In the genomic region with DNA sequence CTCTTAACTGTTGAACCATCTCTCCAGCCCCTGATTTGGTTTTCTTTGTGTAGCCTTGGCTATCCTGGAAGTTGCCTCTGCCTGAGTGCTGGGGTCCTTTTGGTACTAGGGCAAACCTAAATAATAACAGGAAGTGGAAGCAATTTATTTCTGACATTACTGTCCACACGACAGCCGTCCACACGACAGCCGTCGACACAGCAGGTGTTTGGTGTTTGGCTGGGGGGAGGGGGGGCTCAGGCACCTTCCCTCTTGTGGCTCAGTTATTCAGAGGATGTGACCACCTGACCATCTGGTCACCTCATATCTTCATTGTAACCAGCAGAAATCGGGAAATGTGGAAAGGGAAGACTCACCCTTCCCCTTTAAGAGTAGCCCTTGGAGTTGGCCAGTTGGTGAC, we compare ENCODE assay signal across 24 mouse cellular contexts. TPM values are rescaled to one million over a fixed set of nuclear protein-coding genes. Genes with fewer than 3 reads are reported as not detected.
DNase-seq lines count a peak whose midpoint lies in the region; ATAC-seq and TF ChIP-seq lines count a peak whose summit lies in the region.
"Had no signal": no experiment of that assay in that cellular context is flagged by ENCODE, and none has a peak within 500 bp of the region (broad histone marks: within the 10 kb centered on the region; RNA-seq: fewer than 3 reads in every experiment).

No protein-coding gene starts in this region.

- no peak for TF ChIP-seq POLR2A in cerebellum, adult 2 months (IDR thresholded peaks at IDR 0.05; ENCODE audit: borderline replicate concordance, insufficient read depth, low read length)
- TF ChIP-seq POLR2A in liver, adult 2 months (IDR thresholded peaks at IDR 0.05; ENCODE audit: extremely low read depth, insufficient read depth, low read length): no peak
- TF ChIP-seq POLR2A in myocyte (IDR thresholded peaks at IDR 0.05; ENCODE audit: insufficient read length, low read depth): no peak

- 0 out of 2 replicates have a peak overlapping the region, but pooled peaks have one; percentile 23 for H3K27ac ChIP-seq in cerebellum, adult 2 months (ENCODE audit: insufficient read depth, low read length)
- H3K27ac ChIP-seq in liver, adult 2 months (replicated peaks; ENCODE audit: insufficient read depth, low read depth, low read length): 0 out of 2 replicates have a peak overlapping the region, but pooled peaks have one; percentile 10
- no peak overlapping the region for H3K27ac ChIP-seq in liver, embryonic 12.5 days

- H3ac ChIP-seq in myocyte (ENCODE audit: control insufficient read depth, insufficient read length): no peak overlapping the region

- no peaks in the 10 kb centered on the region for H3K9me3 ChIP-seq in liver, embryonic 12.5 days (replicated peaks)
- H3K9me3 ChIP-seq: G1E had no signal

- no peak overlapping the region for H3K9ac ChIP-seq in liver, adult 2 months (ENCODE audit: low read depth, low read length)
- H3K9ac ChIP-seq in liver, embryonic 12.5 days: no peak overlapping the region

- H3K4me3 ChIP-seq in cerebellum, adult 2 months (replicated peaks; ENCODE audit: insufficient read depth, low read depth, low read length): no peak overlapping the region
- H3K4me3 ChIP-seq in liver, adult 2 months (ENCODE audit: insufficient read depth, low read depth, low read length): no peak overlapping the region
- no peak overlapping the region for H3K4me3 ChIP-seq in liver, embryonic 12.5 days
- no peak overlapping the region for H3K4me3 ChIP-seq in myocyte

- TF ChIP-seq CTCF in cerebellum, adult 2 months (IDR thresholded peaks at IDR 0.05; ENCODE audit: borderline replicate concordance, insufficient read depth, low read depth, low read length): no peak
- no peak for TF ChIP-seq CTCF in liver, adult 2 months (IDR thresholded peaks at IDR 0.05; ENCODE audit: low read depth, low read length)

- H3K36me3 ChIP-seq in liver, adult 2 months (ENCODE audit: control insufficient read depth, insufficient read depth, low read length): peaks cover 8% of the 10 kb centered on the region; the same call in 1 of the 2 replicates
- H3K36me3 ChIP-seq in liver, embryonic 12.5 days: no peaks in the 10 kb centered on the region
- peaks cover 3% of the 10 kb centered on the region for H3K36me3 ChIP-seq in myocyte (ENCODE audit: control insufficient read depth, insufficient read depth)
- H3K36me3 ChIP-seq: G1E had no signal

- H3K4me1 ChIP-seq in cerebellum, adult 2 months (ENCODE audit: control insufficient read depth, insufficient read depth, low read length): peaks cover 7% of the 10 kb centered on the region
- no peaks in the 10 kb centered on the region for H3K4me1 ChIP-seq in liver, adult 2 months (ENCODE audit: control insufficient read depth, insufficient read depth, low read length)
- H3K4me1 ChIP-seq in liver, embryonic 12.5 days: peaks cover 14% of the 10 kb centered on the region

- ATAC-seq in cerebellum, adult (ENCODE audit: insufficient number of reproducible peaks, low FRiP score, low TSS enrichment): no peak
- ATAC-seq in liver, embryonic 12.5 days: no peak
- ATAC-seq: activated CD4-positive, CD25-positive, alpha-beta regulatory T cell, adult 4 months; CD4-positive, CD25-positive, alpha-beta regulatory T cell, adult 4 months; Patski had no signal

- H3K27me3 ChIP-seq in cerebellum, adult 2 months (ENCODE audit: control insufficient read depth, insufficient read depth, low read length): no peaks in the 10 kb centered on the region
- no peaks in the 10 kb centered on the region for H3K27me3 ChIP-seq in liver, adult 2 months (ENCODE audit: control insufficient read depth, insufficient read depth, low read length)
- H3K27me3 ChIP-seq in liver, embryonic 12.5 days (replicated peaks): peaks cover 22% of the 10 kb centered on the region
- H3K27me3 ChIP-seq in myocyte (ENCODE audit: control insufficient read depth, insufficient read depth, insufficient read length): no peaks in the 10 kb centered on the region
- H3K27me3 ChIP-seq: Patski had no signal

- no peak overlapping the region for H3K4me2 ChIP-seq in liver, embryonic 12.5 days
- H3K4me2 ChIP-seq in myocyte (ENCODE audit: low read depth): no peak overlapping the region

- no peaks in the 10 kb centered on the region for H3K79me2 ChIP-seq in liver, adult 2 months (ENCODE audit: control insufficient read depth, insufficient read depth, low read length)
- no peaks in the 10 kb centered on the region for H3K79me2 ChIP-seq in myocyte (ENCODE audit: control insufficient read depth, insufficient read depth)

- DNase-seq in cerebellum, adult 2 months: no peak
- DNase-seq in liver, adult 2 months (ENCODE audit: extremely low read depth, low read depth, low spot score): no peak
- peak; percentile 57 for DNase-seq in A20 (ENCODE audit: low read depth, low spot score)
- no peak for DNase-seq in frontal cortex, postnatal 36 days (ENCODE audit: low spot score in 2 of 2)
- no peak for DNase-seq in ovary, postnatal 10 days (ENCODE audit: low spot score)
- DNase-seq: adrenal gland, adult 8-10 months; adrenal gland, postnatal 10 days; adrenal gland, postnatal 14 days; adrenal gland, postnatal 25 days; adrenal gland, postnatal 36 days; B cell, adult 2 months; cerebellum, adult 11 months; cerebellum, adult 11-12 months; cerebellum, adult 18-20 months; cerebellum, adult 8-10 months had no signal

- WGBS in cerebellum, adult 2 months: 9% methylated on average over 6 of the region's 6 CpGs
- WGBS in liver, adult 2 months: 61% methylated on average over 6 of the region's 6 CpGs
- 53% methylated on average over 6 of the region's 6 CpGs for WGBS in liver, embryonic 12.5 days (ENCODE audit: insufficient replicate concordance)

TF ChIP-seq in myocyte, 11 proteins besides CTCF, POLR2A, EP300 and RAD21:
- TF ChIP-seq TCF3 (IDR thresholded peaks at IDR 0.05; ENCODE audit: insufficient read length, low read depth) (peak; percentile 49), MYOG (IDR thresholded peaks at IDR 0.05; ENCODE audit: control insufficient read depth in 1 of 3, insufficient read depth in 1 of 3, insufficient read length in 2 of 3, low read depth in 2 of 3) (peak in 2 of 3 experiments; percentile 57 to 82), SRF (IDR thresholded peaks at IDR 0.05; ENCODE audit: control insufficient read depth, insufficient read length, low read depth) (no peak), POLR2AphosphoS2 (IDR thresholded peaks at IDR 0.05; ENCODE audit: insufficient read length, low read depth) (no peak), E2F4 (IDR thresholded peaks at IDR 0.05; ENCODE audit: insufficient read depth) (no peak), REST (IDR thresholded peaks at IDR 0.05; ENCODE audit: insufficient read depth, insufficient read length) (no peak), CEBPB (IDR thresholded peaks at IDR 0.05; ENCODE audit: insufficient read depth, poor library complexity, severe bottlenecking) (no peak), TCF12 (IDR thresholded peaks at IDR 0.05; ENCODE audit: insufficient read depth, poor library complexity, severe bottlenecking) (peak; percentile 42), MAX (IDR thresholded peaks at IDR 0.05; ENCODE audit: low read depth) (no peak), MYOD1 (IDR thresholded peaks at IDR 0.05; ENCODE audit: control insufficient read depth in 1 of 3, insufficient read length in 2 of 3, low read depth in 2 of 3) (peak in 2 of 3 experiments; percentile 51 to 81), USF1 (IDR thresholded peaks at IDR 0.05; ENCODE audit: low read depth) (no peak)

RNA-seq across cellular contexts. Expression of gene Epor, which starts 5.6 kb away (rescaled TPM):
- 9.2 and 10.4 TPM in 2 replicates for polyA plus RNA-seq in cerebellum, adult 2 months (2012; rRNA removed)
- total RNA-seq in liver, adult 2 months (2014; rRNA removed): 0.74 and 1.8 TPM in 2 replicates
- polyA plus RNA-seq in liver, adult 2 months (2012; rRNA removed): 4.8 and 5.0 TPM in 2 replicates
- polyA plus RNA-seq in liver, embryonic 12.5 days (2016; fragmentation: Nextera tagmentation; extraction: Ambion mirVana): 155 and 158 TPM in 2 replicates
- 3.2 TPM for polyA plus RNA-seq in myocyte (2012; fragmentation: generic; extraction: Trizol)
- polyA plus RNA-seq: CD4-positive, CD25-positive, alpha-beta regulatory T cell, adult 4 months had no signal

RNA-seq across cellular contexts. Expression of gene Swsap1, which starts 13.3 kb away (rescaled TPM):
- 12.2 and 12.8 TPM in 2 replicates for polyA plus RNA-seq in cerebellum, adult 2 months (2012; rRNA removed)
- 4.1 and 5.3 TPM in 2 replicates for total RNA-seq in liver, adult 2 months (2014; rRNA removed)
- 4.7 and 5.2 TPM in 2 replicates for polyA plus RNA-seq in liver, adult 2 months (2012; rRNA removed)
- polyA plus RNA-seq in liver, embryonic 12.5 days (2016; fragmentation: Nextera tagmentation; extraction: Ambion mirVana): 2.8 and 3.0 TPM in 2 replicates
- 8.9 TPM for polyA plus RNA-seq in myocyte (2012; fragmentation: generic; extraction: Trizol)

RNA-seq across cellular contexts. Expression of gene Rgl3, which starts 20.4 kb away (rescaled TPM):
- 67.6 and 83.3 TPM in 2 replicates for polyA plus RNA-seq in cerebellum, adult 2 months (2012; rRNA removed)
- 5.0 and 5.9 TPM in 2 replicates for total RNA-seq in liver, adult 2 months (2014; rRNA removed)
- polyA plus RNA-seq in liver, adult 2 months (2012; rRNA removed): 41.8 and 44.2 TPM in 2 replicates
- 0.20 and 0.46 TPM in 2 replicates for polyA plus RNA-seq in liver, embryonic 12.5 days (2016; fragmentation: Nextera tagmentation; extraction: Ambion mirVana)
- polyA plus RNA-seq in myocyte (2012; fragmentation: generic; extraction: Trizol): 11.2 TPM
- total RNA-seq: CH12.LX, MEL had no signal
- polyA plus RNA-seq: activated CD4-positive, CD25-positive, alpha-beta regulatory T cell, adult 4 months; CD4-positive, CD25-positive, alpha-beta regulatory T cell, adult 4 months; G1E had no signal

RNA-seq across cellular contexts. Expression of gene Plppr2, which starts 32.0 kb away (rescaled TPM):
- 97.5 and 106 TPM in 2 replicates for polyA plus RNA-seq in cerebellum, adult 2 months (2012; rRNA removed)
- 0.67 and 0.74 TPM in 2 replicates for total RNA-seq in liver, adult 2 months (2014; rRNA removed)
- 9.4 and 14.6 TPM in 2 replicates for polyA plus RNA-seq in liver, adult 2 months (2012; rRNA removed)
- polyA plus RNA-seq in liver, embryonic 12.5 days (2016; fragmentation: Nextera tagmentation; extraction: Ambion mirVana): 2.3 and 3.1 TPM in 2 replicates
- 21.5 TPM for polyA plus RNA-seq in myocyte (2012; fragmentation: generic; extraction: Trizol)
- total RNA-seq: CH12.LX had no signal

RNA-seq across cellular contexts. Expression of gene Ccdc151, which starts 33.6 kb away (rescaled TPM):
- polyA plus RNA-seq in cerebellum, adult 2 months (2012; rRNA removed): 2.4 and 2.7 TPM in 2 replicates
- 0.34 and 0.46 TPM in 2 replicates for total RNA-seq in liver, adult 2 months (2014; rRNA removed)
- polyA plus RNA-seq in liver, adult 2 months (2012; rRNA removed): 0.59 and 0.76 TPM in 2 replicates
- polyA plus RNA-seq in liver, embryonic 12.5 days (2016; fragmentation: Nextera tagmentation; extraction: Ambion mirVana): 0.12 TPM in 1 of 2 replicates, not detected in the other
- polyA plus RNA-seq in myocyte (2012; fragmentation: generic; extraction: Trizol): 0.13 TPM
- polyA plus RNA-seq: activated CD4-positive, CD25-positive, alpha-beta regulatory T cell, adult 4 months; CD4-positive, CD25-positive, alpha-beta regulatory T cell, adult 4 months had no signal

Comparison
In these comparisons a context has a peak if more than half of its experiments do, and no peak if none do; other contexts are left out.
1. RNA of gene Epor, which starts 5.6 kb away (polyA plus RNA-seq): 155 to 158 TPM in liver, embryonic 12.5 days; 9.2 to 10.4 TPM in cerebellum, adult 2 months, 4.8 to 5.0 TPM in liver, adult 2 months and 3.2 TPM in myocyte (single experiment); every median in the first group is over 10 times any median in the second.